ENCODE assay signal across 23 mouse cellular contexts in genomic region chr2:149671870-149672269, GRCm38 (mm10).
DNase-seq lines count a peak whose midpoint lies in the region; ATAC-seq and TF ChIP-seq lines count a peak whose summit lies in the region.
"Had no signal": no experiment of that assay in that cellular context is flagged by ENCODE, and none has a peak within 500 bp of the region (broad histone marks: within the 10 kb centered on the region; RNA-seq: fewer than 3 reads in every experiment).

No protein-coding gene starts in this region.

- TF ChIP-seq POLR2A in brain, embryonic 14.5 days (IDR thresholded peaks at IDR 0.05; ENCODE audit: borderline replicate concordance, extremely low read depth, insufficient read depth, insufficient read length, poor library complexity, severe bottlenecking): no peak

- no peaks in the 10 kb centered on the region for H3K9me3 ChIP-seq in hindbrain, embryonic 14.5 days (ENCODE audit: control insufficient read depth, low read length)
- H3K9me3 ChIP-seq in hindbrain, embryonic 10.5 days: no peaks in the 10 kb centered on the region
- H3K9me3 ChIP-seq in forebrain, embryonic 16.5 days (ENCODE audit: control insufficient read depth, low read length): no peaks in the 10 kb centered on the region
- H3K9me3 ChIP-seq in midbrain, postnatal 0 days (ENCODE audit: low read length): no peaks in the 10 kb centered on the region
- H3K9me3 ChIP-seq: embryonic facial prominence, embryonic 12.5 days; limb, embryonic 13.5 days; liver, embryonic 12.5 days had no signal

- H3K4me3 ChIP-seq in hindbrain, embryonic 14.5 days (replicated peaks; ENCODE audit: low read length): no peak overlapping the region
- no peak overlapping the region for H3K4me3 ChIP-seq in hindbrain, embryonic 10.5 days
- H3K4me3 ChIP-seq in forebrain, embryonic 16.5 days (replicated peaks; ENCODE audit: low read length): no peak overlapping the region
- H3K4me3 ChIP-seq in midbrain, postnatal 0 days (ENCODE audit: low read depth, low read length): no peak overlapping the region
- H3K4me3 ChIP-seq: embryonic facial prominence, embryonic 12.5 days; limb, embryonic 13.5 days; liver, embryonic 12.5 days had no signal

- no peak for DNase-seq in hindbrain, embryonic 14.5 days (ENCODE audit: low spot score)
- DNase-seq in hindbrain, embryonic 10.5 days (ENCODE audit: low spot score): no peak
- DNase-seq in brain, embryonic 14.5 days (ENCODE audit: low read depth): peak; percentile 64
- DNase-seq in midbrain, postnatal 0 days (ENCODE audit: low spot score): peak; percentile 7
- no peak for DNase-seq in spleen, adult 12 weeks (ENCODE audit: low spot score)
- DNase-seq: cerebellum, adult 11-12 months; cerebellum, postnatal 14 days; heart, adult 11 months; kidney, adult 9 months; kidney, postnatal 25 days; layer of hippocampus, postnatal 36 days; lung, adult 18-20 months; lung, postnatal 10 days; thymus, postnatal 14 days had no signal

- TF ChIP-seq CTCF in brain, embryonic 14.5 days (IDR thresholded peaks at IDR 0.05; ENCODE audit: borderline replicate concordance, extremely low read depth, insufficient read depth, insufficient read length): no peak
- TF ChIP-seq CTCF in midbrain, postnatal 0 days (IDR thresholded peaks at IDR 0.05): no peak

- 50% methylated on average over 1 of the region's 1 CpGs for whole genome bisulfite sequencing in hindbrain, embryonic 14.5 days
- WGBS in hindbrain, embryonic 10.5 days: 74% methylated on average over 1 of the region's 1 CpGs
- WGBS in forebrain, embryonic 16.5 days: 7% methylated on average over 1 of the region's 1 CpGs
- WGBS in midbrain, postnatal 0 days: 27% methylated on average over 1 of the region's 1 CpGs

- no peaks in the 10 kb centered on the region for H3K27me3 ChIP-seq in hindbrain, embryonic 14.5 days (ENCODE audit: control insufficient read depth, insufficient read depth, low read length)
- no peaks in the 10 kb centered on the region for H3K27me3 ChIP-seq in hindbrain, embryonic 10.5 days (ENCODE audit: insufficient read depth, poor library complexity, severe bottlenecking)
- H3K27me3 ChIP-seq in forebrain, embryonic 16.5 days (replicated peaks; ENCODE audit: control insufficient read depth, insufficient read depth, low read length): no peaks in the 10 kb centered on the region
- H3K27me3 ChIP-seq in midbrain, postnatal 0 days (ENCODE audit: insufficient read depth, low read length): no peaks in the 10 kb centered on the region
- H3K27me3 ChIP-seq: embryonic facial prominence, embryonic 12.5 days; limb, embryonic 13.5 days; liver, embryonic 12.5 days had no signal

- no peaks in the 10 kb centered on the region for H3K4me1 ChIP-seq in hindbrain, embryonic 14.5 days (replicated peaks; ENCODE audit: control insufficient read depth, insufficient read depth, low read length)
- no peaks in the 10 kb centered on the region for H3K4me1 ChIP-seq in hindbrain, embryonic 10.5 days (replicated peaks)
- peaks cover 4% of the 10 kb centered on the region for H3K4me1 ChIP-seq in forebrain, embryonic 16.5 days (replicated peaks; ENCODE audit: control insufficient read depth, insufficient read depth, low read length)
- no peaks in the 10 kb centered on the region for H3K4me1 ChIP-seq in midbrain, postnatal 0 days (ENCODE audit: insufficient read depth, low read length)
- H3K4me1 ChIP-seq: embryonic facial prominence, embryonic 12.5 days; limb, embryonic 13.5 days; liver, embryonic 12.5 days had no signal

- peak; percentile 34; the same call in 1 of the 2 replicates for ATAC-seq in hindbrain, embryonic 14.5 days (ENCODE audit: low FRiP score)
- peak; percentile 80 for ATAC-seq in forebrain, embryonic 16.5 days
- ATAC-seq in midbrain, postnatal 0 days (ENCODE audit: low FRiP score): no peak
- no peak for ATAC-seq in granulocyte monocyte progenitor cell, adult 5-6 weeks (replicated peaks; ENCODE audit: poor library complexity, severe bottlenecking)
- no peak for ATAC-seq in megakaryocyte progenitor cell, adult 5-6 weeks (replicated peaks; ENCODE audit: poor library complexity)
- ATAC-seq: CD4-positive, CD25-positive, alpha-beta regulatory T cell, adult 4 months; intestine, embryonic 16.5 days; liver, embryonic 12.5 days had no signal

- no peak overlapping the region for H3K9ac ChIP-seq in hindbrain, embryonic 14.5 days
- no peak overlapping the region for H3K9ac ChIP-seq in forebrain, embryonic 16.5 days (replicated peaks; ENCODE audit: low read depth, low read length)
- no peak overlapping the region for H3K9ac ChIP-seq in midbrain, postnatal 0 days (replicated peaks; ENCODE audit: low read length, poor library complexity, severe bottlenecking)
- H3K9ac ChIP-seq: embryonic facial prominence, embryonic 12.5 days; limb, embryonic 13.5 days; liver, embryonic 12.5 days had no signal

- no peak overlapping the region for H3K4me2 ChIP-seq in hindbrain, embryonic 14.5 days (replicated peaks)
- no peak overlapping the region for H3K4me2 ChIP-seq in forebrain, embryonic 16.5 days (ENCODE audit: low read length)
- H3K4me2 ChIP-seq in midbrain, postnatal 0 days (ENCODE audit: low read depth, low read length, poor library complexity, severe bottlenecking): no peak overlapping the region
- H3K4me2 ChIP-seq: embryonic facial prominence, embryonic 12.5 days; heart, embryonic 11.5 days; limb, embryonic 13.5 days; liver, embryonic 12.5 days had no signal

- no peak overlapping the region for H3K27ac ChIP-seq in hindbrain, embryonic 14.5 days
- no peak overlapping the region for H3K27ac ChIP-seq in hindbrain, embryonic 10.5 days
- no peak overlapping the region for H3K27ac ChIP-seq in forebrain, embryonic 16.5 days (ENCODE audit: low read length)
- no peak overlapping the region for H3K27ac ChIP-seq in midbrain, postnatal 0 days (ENCODE audit: low read depth, low read length)
- H3K27ac ChIP-seq: embryonic facial prominence, embryonic 12.5 days; limb, embryonic 13.5 days; liver, embryonic 12.5 days had no signal

- no peaks in the 10 kb centered on the region for H3K36me3 ChIP-seq in hindbrain, embryonic 14.5 days (replicated peaks; ENCODE audit: control insufficient read depth, insufficient read depth)
- H3K36me3 ChIP-seq in hindbrain, embryonic 10.5 days: no peaks in the 10 kb centered on the region
- no peaks in the 10 kb centered on the region for H3K36me3 ChIP-seq in forebrain, embryonic 16.5 days (ENCODE audit: control insufficient read depth, insufficient read depth)
- no peaks in the 10 kb centered on the region for H3K36me3 ChIP-seq in midbrain, postnatal 0 days (ENCODE audit: insufficient read depth, low read length)
- H3K36me3 ChIP-seq: embryonic facial prominence, embryonic 12.5 days; limb, embryonic 13.5 days; liver, embryonic 12.5 days had no signal

Comparison
In these comparisons a context has a peak if more than half of its experiments do, and no peak if none do; other contexts are left out.
1. ATAC-seq: peak in hindbrain, embryonic 14.5 days (single experiment) and forebrain, embryonic 16.5 days (single experiment); none in midbrain, postnatal 0 days (single experiment), granulocyte monocyte progenitor cell, adult 5-6 weeks (single experiment) and megakaryocyte progenitor cell, adult 5-6 weeks (single experiment).
2. DNase-seq: peak in brain, embryonic 14.5 days (single experiment) and midbrain, postnatal 0 days (single experiment); none in hindbrain, embryonic 14.5 days (single experiment), hindbrain, embryonic 10.5 days (single experiment) and spleen, adult 12 weeks (single experiment).